Mouse (Mus musculus) frontal cortex, postnatal 25 days (tissue): Measurements from ENCODE around the gene Trim67.
A peak's percentile ranks its signal among the peaks of the same experiment; 100 is the strongest.

Source experiments
- DNase-seq, 2 experiments: peaks; one replicate each; pipeline ENCODE4 v3.0.0; 2022; ENCODE audit warnings: low spot score in 2 of 2

Gene Trim67

GRCm38 (mm10) chr8:124794486-124794780, 1.5 kb downstream of the Trim67 start:
- DNase-seq, result peak; percentile 63 to 71

GRCm38 (mm10) chr8:124795781-124796488, 3.0 kb downstream of the Trim67 start:
- no peak for DNase-seq

- DNase-seq, result no peak
Measured at GRCm38 (mm10) chr8:124800542-124800941, 7.7 kb downstream of the Trim67 start.

- no peak for DNase-seq
Measured at GRCm38 (mm10) chr8:124803824-124804702, 11.2 kb downstream of the Trim67 start.

GRCm38 (mm10) chr8:124805990-124806389, 13.1 kb downstream of the Trim67 start:
- DNase-seq, result no peak

- no peak for DNase-seq
Measured at GRCm38 (mm10) chr8:124809419-124809818, 16.5 kb downstream of the Trim67 start.

- DNase-seq, result no peak
Measured at GRCm38 (mm10) chr8:124810056-124810610, 17.2 kb downstream of the Trim67 start.

- DNase-seq, result no peak
Measured at GRCm38 (mm10) chr8:124810689-124811394, 17.9 kb downstream of the Trim67 start.

- no peak for DNase-seq
Measured at GRCm38 (mm10) chr8:124813326-124813725, 20.4 kb downstream of the Trim67 start.

GRCm38 (mm10) chr8:124815870-124816269, 23.0 kb downstream of the Trim67 start:
- DNase-seq, result no peak

- DNase-seq, result no peak
Measured at GRCm38 (mm10) chr8:124816866-124817265, 24.0 kb downstream of the Trim67 start.

- no peak for DNase-seq
Measured at GRCm38 (mm10) chr8:124817361-124817760, 24.5 kb downstream of the Trim67 start.

- DNase-seq, result no peak
Measured at GRCm38 (mm10) chr8:124819612-124820115, 26.8 kb downstream of the Trim67 start.

GRCm38 (mm10) chr8:124820125-124820524, 27.2 kb downstream of the Trim67 start:
- no peak for DNase-seq

- DNase-seq, result no peak
Measured at GRCm38 (mm10) chr8:124823497-124823896, 30.6 kb downstream of the Trim67 start.

GRCm38 (mm10) chr8:124826658-124827057, 33.8 kb downstream of the Trim67 start:
- DNase-seq, result peak in 1 of 2 experiments; percentile 12

GRCm38 (mm10) chr8:124827387-124827786, 34.5 kb downstream of the Trim67 start:
- peak; percentile 24 to 34 for DNase-seq

GRCm38 (mm10) chr8:124828561-124829240, 35.8 kb downstream of the Trim67 start:
- no peak for DNase-seq

- no peak for DNase-seq
Measured at GRCm38 (mm10) chr8:124830050-124830449, 37.2 kb downstream of the Trim67 start.

GRCm38 (mm10) chr8:124831531-124831930, 38.6 kb downstream of the Trim67 start:
- DNase-seq, result no peak

- DNase-seq, result no peak
Measured at GRCm38 (mm10) chr8:124831941-124832340, 39.0 kb downstream of the Trim67 start.
